Mouse (Mus musculus) lung, embryonic 15.5 days (tissue): ENCODE data around the gene Spag7. TPM values are rescaled to one million over a fixed set of nuclear protein-coding genes. Genes with fewer than 3 reads are reported as not detected.

Source experiments
- ATAC-seq: fragments of 200-750 bp; cut with Nextera tagmentation; 2 replicates; pipeline ENCODE4 v1.8.0; 2017; ENCODE audit warnings: moderate number of reproducible peaks, borderline replicate concordance; ENCODE audit not compliant: low FRiP score, low TSS enrichment; ENCODE audit errors: extremely low read depth
- H3K27ac ChIP-seq: fragments of 300-500 bp; sonication (generic); 2 replicates; pipeline ENCODE4 v1.5.1; 2015; ENCODE audit warnings: moderate library complexity, mild to moderate bottlenecking, inconsistent platforms
- H3K27me3 ChIP-seq: fragments of 300-500 bp; sonication (generic); 2 replicates; pipeline ENCODE4 v1.6.1; 2015; ENCODE audit warnings: inconsistent platforms
- H3K36me3 ChIP-seq: fragments of 300-500 bp; sonication (generic); 2 replicates; pipeline ENCODE4 v1.6.1; 2015; ENCODE audit warnings: inconsistent platforms
- H3K4me1 ChIP-seq: fragments of 300-500 bp; sonication (generic); 2 replicates; pipeline ENCODE4 v1.6.1; 2015; ENCODE audit warnings: inconsistent platforms
- H3K4me2 ChIP-seq: fragments of 300-500 bp; sonication (generic); 2 replicates; pipeline ENCODE4 v1.6.1; 2015; ENCODE audit warnings: inconsistent platforms, mild to moderate bottlenecking, moderate library complexity
- H3K4me3 ChIP-seq: fragments of 300-500 bp; sonication (generic); 2 replicates; pipeline ENCODE4 v1.5.1; 2015; ENCODE audit warnings: mild to moderate bottlenecking, inconsistent platforms
- H3K9ac ChIP-seq: fragments of 300-500 bp; sonication (generic); 2 replicates; pipeline ENCODE4 v1.6.1; 2015; ENCODE audit warnings: inconsistent platforms
- H3K9me3 ChIP-seq: fragments of 300-500 bp; sonication (generic); 2 replicates; pipeline ENCODE4 v1.6.1; 2016; ENCODE audit warnings: inconsistent platforms
- WGBS: fragments of 180-500 bp; shearing (Covaris S2); methylation state at CpG from one replicate; pipeline ENCODE4 v1.1.7; 2015; 5-methylcytosine and 5-hydroxymethylcytosine counted together
- polyA plus RNA-seq: library from polyadenylated mRNA; unstranded; fragments of >200 nt; fragmentation: Nextera tagmentation; extraction: Ambion mirVana; gene quantifications from 2 replicates; pipeline ENCODE4 v1.2.1, GENCODE M21; 2015

Spag7 gene
- polyA plus RNA-seq = 170 TPM in 2 replicates

DNA sequence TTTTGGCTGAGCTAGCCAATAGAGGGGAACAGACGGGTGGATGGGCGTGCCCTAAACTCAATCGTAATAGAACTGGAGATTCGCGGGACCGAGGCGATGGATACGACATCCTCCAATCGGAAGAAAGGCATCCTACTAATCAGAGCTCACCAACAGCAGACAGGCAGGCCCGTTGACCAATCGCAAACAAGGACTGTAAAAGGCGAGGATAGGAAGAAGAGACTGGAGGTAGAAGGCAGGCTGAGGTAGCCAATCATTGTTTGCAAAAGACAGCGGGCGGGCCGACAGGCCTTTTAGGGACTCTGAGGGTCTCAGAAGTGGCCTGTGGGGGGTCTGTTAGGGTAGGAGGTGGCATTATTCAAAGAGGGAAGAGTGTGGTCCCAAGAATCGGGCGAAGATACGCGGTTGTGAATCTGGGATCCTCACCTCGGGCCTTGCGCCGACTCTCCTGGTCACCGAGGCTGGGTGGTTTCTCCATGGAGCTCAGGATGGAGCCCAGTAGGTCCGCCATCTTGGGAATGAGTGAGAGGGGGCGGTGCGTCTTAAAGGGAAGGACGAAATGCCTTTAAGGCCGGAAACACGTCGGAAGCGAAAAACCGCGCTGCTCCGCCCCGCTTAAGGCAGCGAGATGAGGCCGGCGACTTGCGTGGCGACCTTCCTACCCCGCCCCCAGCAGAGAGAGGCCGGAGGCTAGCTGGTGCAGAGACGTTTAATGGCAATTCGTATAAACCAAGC is at the start of gene Spag7:
Gene Spag7, minus strand, starts transcription at position 646 of the 735 bp plus-strand sequence.
- WGBS = under 1% methylated on average over 44 of the region's 44 CpGs
- Histone ChIP-seq H3K36me3 (peaks cover 34% of the 10 kb centered on the region), H3K9me3 (no peaks in the 10 kb centered on the region), H3K27me3 (no peaks in the 10 kb centered on the region), H3K4me2 (peak within 1 kb of the TSS; percentile 88), H3K9ac (peak within 1 kb of the TSS; percentile 58), H3K4me1 (peaks cover 23% of the 10 kb centered on the region), H3K27ac (peak within 1 kb of the TSS; percentile 99), H3K4me3 (peak within 1 kb of the TSS; percentile 73)
- ATAC-seq = peak; percentile 95

DNA sequence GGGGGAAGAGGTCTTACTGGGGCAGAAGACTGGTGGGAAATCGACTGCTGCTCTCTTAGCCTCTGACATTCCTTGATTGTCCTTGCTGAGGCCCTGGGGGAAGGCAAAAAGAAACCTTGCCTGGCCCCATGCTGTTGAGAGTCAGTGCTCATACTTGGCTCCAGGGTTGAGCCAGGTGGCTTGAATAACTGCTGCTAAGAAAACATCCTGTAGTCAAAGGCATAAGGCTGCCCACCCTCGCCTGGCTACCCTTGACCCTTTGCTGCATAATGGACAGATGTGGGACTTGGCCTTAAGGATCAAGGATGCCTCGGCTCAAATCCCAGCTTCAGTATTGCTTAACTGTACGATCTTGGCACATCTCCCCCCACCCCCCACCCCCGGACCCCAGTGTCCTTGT is 49.3 kb upstream of the Spag7 start:
- H3K4me1 ChIP-seq = no peaks in the 10 kb centered on the region
- peaks cover 79% of the 10 kb centered on the region for H3K36me3 ChIP-seq
- no peak overlapping the region for H3K9ac ChIP-seq
- no peak overlapping the region for H3K4me2 ChIP-seq
- ATAC-seq = no peak
- H3K27ac ChIP-seq = no peak overlapping the region
- WGBS = 67% methylated on average over 5 of the region's 5 CpGs
- H3K27me3 ChIP-seq = no peaks in the 10 kb centered on the region
- H3K9me3 ChIP-seq = no peaks in the 10 kb centered on the region
- no peak overlapping the region for H3K4me3 ChIP-seq

DNA sequence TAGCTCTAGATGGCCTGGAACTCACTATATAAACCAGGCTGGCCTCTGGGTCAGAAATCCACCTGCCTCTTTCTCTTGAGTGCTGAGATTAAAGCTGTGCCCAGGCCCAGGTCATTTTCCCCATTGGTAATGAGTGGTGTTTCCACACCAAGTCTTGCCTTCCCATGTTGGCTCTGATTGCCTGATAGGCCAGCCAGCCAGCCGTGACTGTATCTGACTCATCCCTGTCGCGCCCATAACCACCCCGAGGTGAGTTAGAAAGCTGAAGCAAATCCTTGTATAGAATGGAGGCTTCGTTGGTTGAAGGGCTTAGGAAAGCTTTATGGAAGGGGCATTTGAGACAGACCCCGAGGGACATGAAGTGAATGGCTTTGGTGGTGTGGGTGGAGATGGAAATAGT is 46.6 kb upstream of the Spag7 start:
- no peak overlapping the region for H3K4me3 ChIP-seq
- no peak for ATAC-seq
- no peaks in the 10 kb centered on the region for H3K27me3 ChIP-seq
- no peaks in the 10 kb centered on the region for H3K9me3 ChIP-seq
- H3K4me2 ChIP-seq = no peak overlapping the region
- H3K4me1 ChIP-seq = no peaks in the 10 kb centered on the region
- peaks cover 81% of the 10 kb centered on the region for H3K36me3 ChIP-seq
- WGBS = 88% methylated on average over 6 of the region's 6 CpGs
- H3K27ac ChIP-seq = no peak overlapping the region
- H3K9ac ChIP-seq = no peak overlapping the region

DNA sequence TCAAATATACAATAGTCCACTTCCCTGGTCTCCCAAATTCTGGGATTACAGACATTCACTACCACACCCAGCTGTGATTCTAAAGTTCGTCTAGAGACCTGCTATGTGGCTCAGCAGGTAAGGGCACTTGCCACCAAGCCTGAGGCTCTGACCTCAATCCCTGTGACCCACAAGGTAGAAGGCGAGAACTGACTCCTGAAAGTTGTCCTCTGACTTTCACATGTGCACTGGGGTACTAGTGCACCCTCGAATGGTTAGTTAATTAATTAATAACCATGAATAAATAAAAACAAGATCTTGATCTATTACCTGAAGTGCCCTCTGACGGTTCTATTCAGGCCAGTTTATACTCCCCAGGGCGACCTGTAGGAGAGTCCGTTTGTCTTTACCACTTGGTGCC is 44.0 kb upstream of the Spag7 start:
- Histone ChIP-seq H3K27me3 (no peaks in the 10 kb centered on the region), H3K4me2 (no peak overlapping the region), H3K36me3 (peaks cover 81% of the 10 kb centered on the region), H3K27ac (no peak overlapping the region), H3K9ac (no peak overlapping the region), H3K4me3 (no peak overlapping the region), H3K4me1 (no peaks in the 10 kb centered on the region), H3K9me3 (no peaks in the 10 kb centered on the region)
- no peak for ATAC-seq
- 77% methylated on average over 6 of the region's 6 CpGs for whole genome bisulfite sequencing

DNA sequence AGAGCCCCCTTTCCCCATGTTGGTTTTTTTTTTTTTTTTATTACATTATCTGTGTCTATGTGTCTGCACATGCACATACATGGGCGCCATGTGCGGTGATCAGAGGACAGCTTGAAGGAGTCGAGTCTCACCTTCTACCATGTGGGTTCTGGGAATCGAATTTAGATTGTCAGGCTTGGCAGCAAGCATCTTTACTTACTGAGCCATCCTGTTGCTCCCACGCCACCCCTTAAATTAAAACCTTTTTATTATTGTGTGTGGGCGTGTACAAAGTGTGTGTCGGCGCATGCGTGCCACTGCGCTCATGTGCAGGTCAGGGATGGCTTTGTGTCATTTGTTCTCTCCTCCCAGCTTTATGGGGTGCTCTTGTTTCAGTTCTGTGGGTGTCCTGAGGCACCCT is 41.8 kb upstream of the Spag7 start:
- Histone ChIP-seq H3K4me2 (no peak overlapping the region), H3K4me1 (no peaks in the 10 kb centered on the region), H3K27ac (no peak overlapping the region), H3K27me3 (no peaks in the 10 kb centered on the region), H3K4me3 (no peak overlapping the region), H3K9me3 (no peaks in the 10 kb centered on the region), H3K9ac (no peak overlapping the region), H3K36me3 (peaks cover 82% of the 10 kb centered on the region)
- WGBS = 90% methylated on average over 10 of the region's 10 CpGs
- ATAC-seq = no peak

DNA sequence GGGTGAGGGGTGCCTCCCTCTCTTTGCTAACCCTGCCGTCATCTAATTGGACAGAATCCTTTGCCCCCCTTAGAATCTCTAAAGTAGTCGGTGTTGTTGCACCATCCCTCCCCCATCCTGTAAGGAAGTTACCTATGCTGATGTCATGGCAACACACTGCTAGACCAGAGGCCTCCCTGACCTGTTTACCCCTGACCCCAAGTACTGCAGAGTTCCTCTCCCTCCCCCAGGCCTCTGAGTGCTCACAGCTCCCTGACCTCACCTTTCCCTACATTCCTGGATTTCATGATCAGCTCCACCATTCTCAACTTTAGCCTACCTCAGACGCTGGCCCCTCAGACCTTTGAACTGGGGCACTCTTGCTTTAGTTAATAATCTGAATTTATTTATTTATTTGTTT is 36.9 kb upstream of the Spag7 start:
- H3K4me2 ChIP-seq = no peak overlapping the region
- no peak overlapping the region for H3K9ac ChIP-seq
- no peak overlapping the region for H3K27ac ChIP-seq
- H3K4me3 ChIP-seq = no peak overlapping the region
- ATAC-seq = no peak
- H3K36me3 ChIP-seq = peaks cover 77% of the 10 kb centered on the region
- H3K4me1 ChIP-seq = peaks cover 18% of the 10 kb centered on the region
- no peaks in the 10 kb centered on the region for H3K9me3 ChIP-seq
- H3K27me3 ChIP-seq = no peaks in the 10 kb centered on the region
- WGBS = 46% methylated on average over 3 of the region's 3 CpGs

DNA sequence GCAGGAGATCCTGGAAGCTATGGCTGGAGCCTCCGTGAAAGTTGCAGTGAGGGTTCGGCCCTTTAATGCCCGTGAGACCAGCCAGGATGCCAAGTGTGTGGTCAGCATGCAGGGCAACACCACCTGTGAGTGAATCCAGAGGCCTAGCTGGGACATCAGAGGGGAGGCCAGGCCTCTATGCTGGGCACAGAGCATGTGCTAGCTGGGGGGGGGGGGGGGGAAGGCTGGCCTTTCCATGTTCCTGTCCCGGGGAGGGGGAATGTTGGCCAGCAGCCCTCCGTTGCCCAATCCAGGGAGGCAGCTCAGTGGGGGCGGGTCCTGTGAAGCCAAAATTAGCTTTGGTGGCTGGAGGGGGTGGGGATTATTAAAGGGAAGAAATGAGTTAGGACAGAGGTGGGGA is 33.6 kb upstream of the Spag7 start:
- ATAC-seq = no peak
- peak overlapping the region; percentile 89 for H3K4me2 ChIP-seq
- H3K27me3 ChIP-seq = no peaks in the 10 kb centered on the region
- no peak overlapping the region; the same call in 1 of the 2 replicates for H3K4me3 ChIP-seq
- H3K9me3 ChIP-seq = no peaks in the 10 kb centered on the region
- WGBS = 57% methylated on average over 6 of the region's 6 CpGs
- peaks cover 24% of the 10 kb centered on the region for H3K4me1 ChIP-seq
- H3K36me3 ChIP-seq = peaks cover 44% of the 10 kb centered on the region
- no peak overlapping the region for H3K27ac ChIP-seq
- peak overlapping the region; percentile 2; the same call in 1 of the 2 replicates for H3K9ac ChIP-seq

DNA sequence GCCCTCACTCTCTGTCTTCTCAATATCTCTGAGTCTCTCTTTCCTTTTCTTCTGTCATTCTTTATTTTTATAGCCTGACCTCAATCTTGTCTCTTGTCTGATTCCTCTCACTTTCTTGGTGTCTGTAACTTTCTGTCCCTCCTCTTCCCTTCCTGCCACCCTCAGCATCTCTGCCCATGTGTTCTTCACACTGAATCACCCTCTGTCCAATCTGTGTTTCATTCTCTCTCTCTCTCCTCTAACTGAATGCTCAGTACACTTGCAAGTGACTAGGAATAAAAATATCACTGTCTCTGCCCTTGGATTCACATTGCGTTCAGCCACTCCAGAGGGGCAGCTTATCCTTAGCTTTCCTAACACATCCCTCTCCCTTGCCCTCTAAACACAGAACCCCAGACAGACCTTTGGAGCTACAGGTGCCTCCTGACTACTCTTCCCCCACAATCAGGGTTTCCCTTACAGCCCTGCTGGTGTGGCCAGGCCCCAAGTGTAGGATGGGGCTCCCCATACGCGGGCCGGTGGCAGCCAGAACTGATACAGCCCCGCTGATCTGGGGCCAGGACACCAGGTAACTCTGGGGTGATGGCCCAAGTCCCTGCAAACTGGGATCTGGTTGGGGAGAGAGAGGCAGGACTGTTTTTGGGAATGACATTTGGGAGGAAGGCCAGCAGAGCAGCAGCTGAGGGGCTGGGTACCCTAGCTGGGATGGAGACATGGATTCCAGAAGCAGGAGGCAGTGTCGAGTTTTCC is 32.9 kb upstream of the Spag7 start:
- 75% methylated on average over 6 of the region's 6 CpGs for WGBS
- Histone ChIP-seq H3K27me3 (no peaks in the 10 kb centered on the region), H3K4me2 (peak overlapping the region; percentile 89), H3K4me3 (peak overlapping the region; percentile 99; the same call in 1 of the 2 replicates), H3K4me1 (peaks cover 24% of the 10 kb centered on the region), H3K9me3 (no peaks in the 10 kb centered on the region), H3K36me3 (peaks cover 38% of the 10 kb centered on the region), H3K9ac (peak overlapping the region; percentile 2; the same call in 1 of the 2 replicates), H3K27ac (no peak overlapping the region)
- no peak for ATAC-seq

DNA sequence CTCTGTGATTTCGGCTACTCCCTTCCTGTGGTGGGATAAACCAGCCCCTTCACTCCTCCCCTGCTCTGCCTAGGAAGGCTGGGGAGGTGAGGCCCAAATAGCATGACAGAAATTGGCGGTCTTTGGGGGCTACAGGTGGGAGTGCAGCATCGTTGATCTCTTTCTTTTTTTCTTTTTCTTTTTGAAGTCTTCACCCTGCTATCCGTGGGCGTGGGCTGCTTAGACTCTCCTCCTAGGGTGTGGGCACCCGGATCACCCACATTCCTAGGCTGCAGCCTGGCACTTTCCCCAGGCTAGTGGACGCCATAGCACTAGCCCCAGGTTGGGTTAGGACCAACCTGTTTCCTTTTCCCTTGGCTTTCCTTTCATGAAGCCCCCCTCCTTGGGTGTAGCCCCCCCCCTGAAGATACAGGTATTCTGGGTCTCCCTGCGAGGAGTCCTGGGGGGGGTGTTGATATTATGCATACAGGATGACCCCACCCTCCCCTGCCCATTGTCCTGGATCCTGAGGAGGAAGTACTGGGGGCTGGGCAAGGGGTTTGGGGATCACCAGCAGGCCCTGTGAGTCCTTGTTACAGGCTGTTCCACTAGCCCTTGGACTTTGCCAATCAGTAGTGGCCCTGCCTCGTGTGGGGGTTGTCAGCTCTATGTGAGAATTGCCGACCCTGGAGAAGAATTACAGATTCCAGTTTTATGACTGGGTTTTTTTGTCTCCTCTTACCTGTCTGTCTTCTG is 32.2 kb upstream of the Spag7 start:
- Histone ChIP-seq H3K4me2 (peak overlapping the region; percentile 89), H3K36me3 (peaks cover 30% of the 10 kb centered on the region), H3K4me3 (peak overlapping the region; percentile 99), H3K9ac (peak overlapping the region; percentile 94), H3K9me3 (no peaks in the 10 kb centered on the region), H3K27me3 (no peaks in the 10 kb centered on the region), H3K27ac (peak overlapping the region; percentile 98), H3K4me1 (peaks cover 24% of the 10 kb centered on the region)
- ATAC-seq = no peak
- WGBS = 4% methylated on average over 10 of the region's 10 CpGs

DNA sequence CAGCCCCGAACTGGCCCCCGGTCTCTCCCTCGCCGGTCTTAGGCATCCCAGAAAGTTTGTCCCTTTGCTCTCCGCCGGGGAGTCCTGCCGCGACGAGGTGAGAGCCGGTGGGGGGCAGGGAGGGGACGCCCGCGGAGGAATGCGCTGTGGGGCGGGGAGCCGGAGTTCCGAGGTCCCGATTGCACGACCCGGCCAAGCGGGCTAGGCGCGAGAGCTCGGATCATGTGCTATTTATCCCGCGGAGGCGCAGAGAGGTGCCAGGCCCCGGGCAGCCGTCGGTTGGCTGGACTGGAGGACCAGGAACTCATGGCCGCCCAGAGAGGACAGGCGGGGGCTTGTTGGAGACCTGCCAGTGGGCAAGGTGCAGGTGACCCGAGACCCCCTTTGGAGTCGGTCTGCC is 31.4 kb upstream of the Spag7 start:
- Histone ChIP-seq H3K4me1 (peaks cover 24% of the 10 kb centered on the region), H3K36me3 (peaks cover 22% of the 10 kb centered on the region), H3K9me3 (no peaks in the 10 kb centered on the region), H3K27me3 (no peaks in the 10 kb centered on the region), H3K4me2 (peak overlapping the region; percentile 89), H3K4me3 (peak overlapping the region; percentile 99), H3K9ac (peak overlapping the region; percentile 94), H3K27ac (peak overlapping the region; percentile 98)
- peak; percentile 33 for ATAC-seq
- under 1% methylated on average over 31 of the region's 34 CpGs for WGBS

DNA sequence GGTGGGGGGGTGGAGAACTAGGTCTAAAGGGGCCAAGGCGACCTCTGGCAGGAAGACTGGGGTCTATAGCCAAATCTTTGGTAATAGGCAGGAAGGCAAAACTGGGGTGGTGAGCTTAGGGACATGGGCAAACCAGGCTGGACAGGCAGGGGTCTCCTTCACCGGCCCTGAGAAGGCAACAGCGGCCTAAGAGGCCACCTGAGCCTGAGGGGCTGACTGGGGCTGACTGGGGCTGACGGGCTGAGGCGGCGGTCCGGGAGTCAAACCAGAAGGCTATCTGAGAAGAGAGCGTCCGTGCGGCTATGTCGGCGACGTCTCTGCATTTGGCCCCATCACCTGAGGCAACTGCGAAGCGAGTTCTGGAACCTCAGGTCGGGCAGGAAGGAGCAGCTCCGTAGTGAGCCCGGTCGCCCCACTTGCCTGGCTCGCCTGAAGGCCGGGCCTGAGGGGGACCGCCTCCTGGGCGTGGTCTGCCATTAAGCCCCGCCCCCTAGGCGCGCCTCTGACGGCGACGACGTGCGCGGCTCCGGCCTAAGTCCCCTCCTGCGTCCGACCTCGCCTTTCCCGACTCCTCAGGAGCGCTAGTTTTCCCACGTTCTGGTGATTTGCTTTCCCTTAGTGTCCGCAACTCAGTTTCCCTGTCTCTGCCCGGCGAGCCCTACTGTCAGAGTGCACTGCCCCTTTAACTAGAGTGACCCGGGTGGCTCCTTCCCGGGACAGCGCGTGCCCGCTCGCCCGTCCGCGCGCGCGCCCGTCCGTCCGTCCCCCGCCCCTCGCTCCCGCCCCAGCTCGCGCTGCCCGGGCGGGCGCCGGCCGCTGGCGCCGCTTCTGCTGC is 30.7 kb upstream of the Spag7 start, which contains the start of the genes Inca1 and Kif1c:
Gene Inca1, minus strand, starts transcription at position 434 of the 835 bp plus-strand sequence.
Gene Kif1c, plus strand, starts transcription at position 827 of the 835 bp plus-strand sequence.
- WGBS = 1% methylated on average over 69 of the region's 69 CpGs
- peak within 1 kb of the TSS; percentile 94 for H3K9ac ChIP-seq
- peaks cover 15% of the 10 kb centered on the region for H3K36me3 ChIP-seq
- H3K27me3 ChIP-seq = no peaks in the 10 kb centered on the region
- H3K4me3 ChIP-seq = peak within 1 kb of the TSS; percentile 99
- peaks cover 24% of the 10 kb centered on the region for H3K4me1 ChIP-seq
- peak within 1 kb of the TSS; percentile 98 for H3K27ac ChIP-seq
- peak; percentile 95 for ATAC-seq
- H3K9me3 ChIP-seq = no peaks in the 10 kb centered on the region
- peak within 1 kb of the TSS; percentile 89 for H3K4me2 ChIP-seq
